ENCODE assay signal across 18 mouse cellular contexts in genomic region chr16:66997461-66997860, GRCm38 (mm10).
"Had no signal": no experiment of that assay in that cellular context is flagged by ENCODE, and none has a peak within 500 bp of the region (broad histone marks: within the 10 kb centered on the region; RNA-seq: fewer than 3 reads in every experiment).

No protein-coding gene starts in this region.

- DNase-seq: lung, adult 18-20 months; lung, embryonic 14.5 days; lung, postnatal 10 days; lung, postnatal 4 days; midbrain, embryonic 14.5 days; right cerebral cortex, adult 18-20 months; right cerebral cortex, postnatal 25 days; right cerebral cortex, postnatal 4 days; spleen, adult 18-20 months; thymus, adult 18-20 months; thymus, postnatal 25 days; thymus, postnatal 4 days had no signal

- H3K9ac ChIP-seq: lung, embryonic 14.5 days; midbrain, embryonic 12.5 days; neural tube, embryonic 13.5 days; neural tube, embryonic 15.5 days had no signal

- H3K4me2 ChIP-seq: lung, embryonic 14.5 days; midbrain, embryonic 12.5 days; neural tube, embryonic 13.5 days; neural tube, embryonic 15.5 days had no signal

- ATAC-seq: midbrain, embryonic 16.5 days had no signal

- H3K36me3 ChIP-seq: midbrain, embryonic 10.5 days; midbrain, embryonic 12.5 days; neural tube, embryonic 13.5 days; neural tube, embryonic 15.5 days had no signal

- H3K27me3 ChIP-seq: midbrain, embryonic 12.5 days; neural tube, embryonic 13.5 days; neural tube, embryonic 15.5 days had no signal

- H3K4me1 ChIP-seq: midbrain, embryonic 10.5 days; midbrain, embryonic 12.5 days; neural tube, embryonic 13.5 days; neural tube, embryonic 15.5 days had no signal

- H3K4me3 ChIP-seq: midbrain, embryonic 10.5 days; midbrain, embryonic 12.5 days; myocyte; neural tube, embryonic 13.5 days; neural tube, embryonic 15.5 days had no signal

- H3K27ac ChIP-seq: midbrain, embryonic 10.5 days; midbrain, embryonic 12.5 days; neural tube, embryonic 13.5 days; neural tube, embryonic 15.5 days had no signal

- H3K9me3 ChIP-seq: midbrain, embryonic 10.5 days; midbrain, embryonic 12.5 days; neural tube, embryonic 13.5 days; neural tube, embryonic 15.5 days had no signal
